Mouse (Mus musculus): ENCODE data around the gene Zic5. TPM values are rescaled to one million over a fixed set of nuclear protein-coding genes. Genes with fewer than 3 reads are reported as not detected.
A peak's percentile ranks its signal among the peaks of the same experiment; 100 is the strongest.

The Zic5 gene
- polyA plus RNA-seq, 1 experiment from 2014 or later = 1.9 TPM

- Histone ChIP-seq H3K9ac (ENCODE audit: low read depth, low read length) (no peak overlapping the region), H3K36me3 (ENCODE audit: control insufficient read depth, insufficient read depth, low read length) (no peaks in the 10 kb centered on the region), H3K9me3 (ENCODE audit: control insufficient read depth, low read length) (no peaks in the 10 kb centered on the region), H3K27ac (replicated peaks; ENCODE audit: low read depth, low read length) (no peak overlapping the region), H3K4me1 (ENCODE audit: control insufficient read depth, insufficient read depth, low read length) (no peaks in the 10 kb centered on the region; the same call in 1 of the 2 replicates), H3K4me3 (ENCODE audit: low read depth, low read length) (no peak overlapping the region), H3K27me3 (replicated peaks; ENCODE audit: control insufficient read depth, insufficient read depth, low read length) (no peaks in the 10 kb centered on the region), H3K4me2 (ENCODE audit: low read depth, low read length) (no peak overlapping the region)
- 27% methylated on average over 4 of the region's 4 CpGs for WGBS
- ATAC-seq (ENCODE audit: low read depth) (no peak), DNase-seq (ENCODE audit: low spot score) (no peak)
These were observed 49.2 kb downstream of the Zic5 start for GRCm38 (mm10) chr14:122416166-122416771.

GRCm38 (mm10) chr14:122414786-122415185 lies 50.7 kb downstream of the Zic5 start:
- H3K4me1 ChIP-seq (ENCODE audit: control insufficient read depth, insufficient read depth, low read length) = no peaks in the 10 kb centered on the region; the same call in 1 of the 2 replicates
- no peaks in the 10 kb centered on the region for H3K9me3 ChIP-seq (ENCODE audit: control insufficient read depth, low read length)
- DNase-seq (ENCODE audit: low spot score) (no peak), ATAC-seq (ENCODE audit: low read depth) (no peak)
- H3K27me3 ChIP-seq (replicated peaks; ENCODE audit: control insufficient read depth, insufficient read depth, low read length) = 0 out of 2 replicates have a peak, but pooled peaks cover 4% of the 10 kb centered on the region
- H3K4me3 ChIP-seq (ENCODE audit: low read depth, low read length) = no peak overlapping the region
- H3K4me2 ChIP-seq (ENCODE audit: low read depth, low read length) = no peak overlapping the region
- WGBS = 88% methylated on average over 2 of the region's 2 CpGs
- H3K9ac ChIP-seq (ENCODE audit: low read depth, low read length) = no peak overlapping the region
- H3K36me3 ChIP-seq (ENCODE audit: control insufficient read depth, insufficient read depth, low read length) = no peaks in the 10 kb centered on the region
- no peak overlapping the region for H3K27ac ChIP-seq (replicated peaks; ENCODE audit: low read depth, low read length)

- ATAC-seq (ENCODE audit: low read depth) (no peak), DNase-seq (ENCODE audit: low spot score) (no peak)
- Histone ChIP-seq H3K27me3 (replicated peaks; ENCODE audit: control insufficient read depth, insufficient read depth, low read length) (0 out of 2 replicates have a peak, but pooled peaks cover 5% of the 10 kb centered on the region), H3K27ac (replicated peaks; ENCODE audit: low read depth, low read length) (no peak overlapping the region), H3K36me3 (ENCODE audit: control insufficient read depth, insufficient read depth, low read length) (no peaks in the 10 kb centered on the region), H3K4me3 (ENCODE audit: low read depth, low read length) (no peak overlapping the region), H3K4me1 (ENCODE audit: control insufficient read depth, insufficient read depth, low read length) (no peaks in the 10 kb centered on the region; the same call in 1 of the 2 replicates), H3K4me2 (ENCODE audit: low read depth, low read length) (no peak overlapping the region), H3K9me3 (ENCODE audit: control insufficient read depth, low read length) (no peaks in the 10 kb centered on the region), H3K9ac (ENCODE audit: low read depth, low read length) (no peak overlapping the region)
- 50% methylated on average over 2 of the region's 2 CpGs for WGBS
These were observed 51.9 kb downstream of the Zic5 start for GRCm38 (mm10) chr14:122413542-122413928.

DNA sequence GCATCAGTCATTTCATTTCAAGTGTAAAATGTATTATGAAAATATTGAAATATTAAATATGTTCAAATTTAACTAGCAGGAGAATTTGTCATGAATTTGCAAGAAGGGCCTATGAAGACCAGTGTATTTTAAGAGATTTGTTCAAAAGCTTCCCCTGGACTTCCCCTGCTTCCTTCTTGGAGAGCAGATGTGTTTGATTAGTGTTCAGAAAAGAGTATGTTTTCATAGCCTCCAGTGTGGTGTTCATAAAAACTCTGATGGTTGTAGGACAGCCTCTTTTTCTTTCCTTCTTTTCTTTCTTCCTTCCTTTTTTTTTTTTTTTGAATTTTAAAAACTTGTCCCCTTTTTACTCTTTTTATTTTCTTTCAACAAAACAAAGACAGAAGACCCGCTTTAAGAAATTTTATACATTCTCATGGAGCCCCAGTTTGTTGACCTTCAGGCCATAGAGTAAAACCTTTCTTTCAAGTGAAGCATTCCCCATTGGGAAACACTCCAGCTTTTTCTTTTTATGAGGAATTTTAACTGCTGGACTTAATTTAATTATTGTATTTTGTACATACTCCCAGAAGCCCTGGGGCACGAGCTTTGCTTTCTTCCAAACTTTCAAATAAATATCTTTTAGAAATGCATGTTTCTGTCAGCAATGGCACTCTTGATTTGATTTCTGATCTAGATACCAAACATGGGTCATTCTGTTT lies 52.5 kb downstream of the Zic5 start:
- 33% methylated on average over 2 of the region's 2 CpGs for WGBS
- no peak overlapping the region for H3K9ac ChIP-seq (ENCODE audit: low read depth, low read length)
- no peaks in the 10 kb centered on the region; the same call in 1 of the 2 replicates for H3K4me1 ChIP-seq (ENCODE audit: control insufficient read depth, insufficient read depth, low read length)
- H3K36me3 ChIP-seq (ENCODE audit: control insufficient read depth, insufficient read depth, low read length) = no peaks in the 10 kb centered on the region
- peaks cover 10% of the 10 kb centered on the region for H3K27me3 ChIP-seq (replicated peaks; ENCODE audit: control insufficient read depth, insufficient read depth, low read length)
- no peak overlapping the region for H3K4me2 ChIP-seq (ENCODE audit: low read depth, low read length)
- ATAC-seq (ENCODE audit: low read depth) (no peak), DNase-seq (ENCODE audit: low spot score) (peak; percentile 39)
- H3K27ac ChIP-seq (replicated peaks; ENCODE audit: low read depth, low read length) = no peak overlapping the region
- H3K4me3 ChIP-seq (ENCODE audit: low read depth, low read length) = no peak overlapping the region
- H3K9me3 ChIP-seq (ENCODE audit: control insufficient read depth, low read length) = no peaks in the 10 kb centered on the region

Other genes with a start within 250 kb of the Zic5 start
- gene Gm5089, start 14.6 kb downstream of the Zic5 start, polyA plus RNA-seq (2014; fragmentation: Nextera tagmentation; extraction: Ambion mirVana) = not detected in 2 replicates
- 1.6 TPM in 2 replicates for gene Zic2, start 9.8 kb upstream of the Zic5 start, polyA plus RNA-seq (2014; fragmentation: Nextera tagmentation; extraction: Ambion mirVana)
- 0.14 TPM in 1 of 2 replicates, not detected in the other for gene Gm10837, start 24.9 kb upstream of the Zic5 start, polyA plus RNA-seq (2014; fragmentation: Nextera tagmentation; extraction: Ambion mirVana)
- 23.1 and 23.2 TPM in 2 replicates for gene Pcca, start 68.6 kb upstream of the Zic5 start, polyA plus RNA-seq (2014; fragmentation: Nextera tagmentation; extraction: Ambion mirVana)